Mouse (Mus musculus): ENCODE results near the gene Lrrc17.
"Not testable (repeated sequence)": the region's sequence is repeated elsewhere in the genome, so short reads cannot be mapped to it uniquely, and the experiment has no call there.

Lrrc17 gene

GRCm38 (mm10) chr5:21544821-21545220 lies 1.5 kb downstream of the Lrrc17 start:
- no peak for DNase-seq

GRCm38 (mm10) chr5:21545227-21545626 lies 1.9 kb downstream of the Lrrc17 start:
- DNase-seq = no peak

- DNase-seq = no peak
Observed at GRCm38 (mm10) chr5:21545786-21546185, 2.4 kb downstream of the Lrrc17 start.

GRCm38 (mm10) chr5:21547005-21547404 lies 3.6 kb downstream of the Lrrc17 start:
- no peak for DNase-seq

GRCm38 (mm10) chr5:21553685-21554084 lies 10.3 kb downstream of the Lrrc17 start:
- DNase-seq = no peak

- DNase-seq = no peak
Observed at GRCm38 (mm10) chr5:21554732-21555131, 11.4 kb downstream of the Lrrc17 start.

GRCm38 (mm10) chr5:21556502-21556901 lies 13.1 kb downstream of the Lrrc17 start:
- DNase-seq = no peak

- no peak for DNase-seq
Observed at GRCm38 (mm10) chr5:21563936-21564335, 20.6 kb downstream of the Lrrc17 start.

- DNase-seq = no peak
Observed at GRCm38 (mm10) chr5:21565392-21566065, 22.2 kb downstream of the Lrrc17 start.

- DNase-seq = no peak
Observed at GRCm38 (mm10) chr5:21567784-21568183, 24.4 kb downstream of the Lrrc17 start.

- no peak for DNase-seq
Observed at GRCm38 (mm10) chr5:21572764-21573416, 29.5 kb downstream of the Lrrc17 start.

GRCm38 (mm10) chr5:21574386-21575209 lies 31.2 kb downstream of the Lrrc17 start:
- DNase-seq = no peak

- no peak for DNase-seq
Observed at GRCm38 (mm10) chr5:21575210-21575550, 31.8 kb downstream of the Lrrc17 start.

GRCm38 (mm10) chr5:21578136-21578535 lies 34.8 kb downstream of the Lrrc17 start:
- no peak for DNase-seq

- DNase-seq = no peak
Observed at GRCm38 (mm10) chr5:21586763-21587162, 43.4 kb downstream of the Lrrc17 start.

- no peak for DNase-seq
Observed at GRCm38 (mm10) chr5:21587683-21588082, 44.3 kb downstream of the Lrrc17 start.

- no peak for DNase-seq
Observed at GRCm38 (mm10) chr5:21588220-21588619, 44.9 kb downstream of the Lrrc17 start.

- DNase-seq = no peak
Observed at GRCm38 (mm10) chr5:21592106-21592505, 48.7 kb downstream of the Lrrc17 start.

- no peak for DNase-seq
Observed at GRCm38 (mm10) chr5:21593201-21593709, 49.9 kb downstream of the Lrrc17 start.

- not testable (repeated sequence) for DNase-seq
Observed at GRCm38 (mm10) chr5:21599536-21599935, 56.2 kb downstream of the Lrrc17 start.

GRCm38 (mm10) chr5:21599961-21600360 lies 56.6 kb downstream of the Lrrc17 start:
- no peak for DNase-seq

- no peak for DNase-seq
Observed at GRCm38 (mm10) chr5:21605936-21606335, 62.6 kb downstream of the Lrrc17 start.

Data from thymus, adult 18-20 months (tissue).